Mouse (Mus musculus): Measurements from ENCODE around the gene Neurl3. TPM values are rescaled to one million over a fixed set of nuclear protein-coding genes. Genes with fewer than 3 reads are reported as not detected.

Neurl3 gene
- total and polyA plus RNA-seq, 2 experiments from 2014 or later: 0.66 to 2.3 TPM

DNA sequence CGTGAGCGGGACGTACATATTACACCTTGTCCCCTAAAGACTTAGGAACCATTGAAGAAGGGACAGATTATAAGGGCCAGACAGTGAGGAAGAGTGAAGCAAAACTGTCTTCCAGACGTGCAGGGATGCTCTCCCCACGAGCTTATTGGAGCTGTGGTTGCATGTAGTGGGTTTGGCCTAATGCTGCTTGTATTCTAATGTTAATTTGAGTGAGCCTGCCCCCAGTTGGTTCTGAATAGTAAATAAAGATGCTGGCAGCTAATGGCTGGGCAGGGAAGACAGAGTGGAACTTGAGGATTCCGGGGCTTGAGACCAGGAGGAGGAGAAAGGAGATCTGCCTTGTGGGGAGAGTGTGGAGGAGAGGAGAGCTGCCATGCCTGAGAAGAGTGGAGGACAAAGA is 27.8 kb downstream of the Neurl3 start:
- Histone ChIP-seq H3K9ac (replicated peaks; ENCODE audit: low read length, poor library complexity, severe bottlenecking) (no peak overlapping the region), H3K27me3 (ENCODE audit: insufficient read depth, low read length) (no peaks in the 10 kb centered on the region), H3K27ac (ENCODE audit: low read depth, low read length) (no peak overlapping the region), H3K36me3 (ENCODE audit: insufficient read depth, low read length) (no peaks in the 10 kb centered on the region), H3K4me2 (ENCODE audit: low read depth, low read length, poor library complexity, severe bottlenecking) (no peak overlapping the region), H3K4me1 (ENCODE audit: insufficient read depth, low read length) (peaks cover 5% of the 10 kb centered on the region; the same call in 1 of the 2 replicates), H3K9me3 (ENCODE audit: low read length) (no peaks in the 10 kb centered on the region), H3K4me3 (ENCODE audit: low read depth, low read length) (no peak overlapping the region)
- ATAC-seq (ENCODE audit: low FRiP score) (no peak), DNase-seq (ENCODE audit: low spot score) (no peak)
- no peak for TF ChIP-seq CTCF (IDR thresholded peaks at IDR 0.05)
- 48% methylated on average over 6 of the region's 6 CpGs for WGBS

GRCm38 (mm10) chr1:36244828-36245215 is 29.7 kb downstream of the Neurl3 start:
- Histone ChIP-seq H3K4me1 (ENCODE audit: insufficient read depth, low read length) (peaks cover 5% of the 10 kb centered on the region; the same call in 1 of the 2 replicates), H3K27me3 (ENCODE audit: insufficient read depth, low read length) (no peaks in the 10 kb centered on the region), H3K36me3 (ENCODE audit: insufficient read depth, low read length) (no peaks in the 10 kb centered on the region), H3K4me2 (ENCODE audit: low read depth, low read length, poor library complexity, severe bottlenecking) (peak overlapping the region; percentile 73; the same call in 1 of the 2 replicates), H3K27ac (ENCODE audit: low read depth, low read length) (no peak overlapping the region), H3K9ac (replicated peaks; ENCODE audit: low read length, poor library complexity, severe bottlenecking) (no peak overlapping the region), H3K9me3 (ENCODE audit: low read length) (no peaks in the 10 kb centered on the region), H3K4me3 (ENCODE audit: low read depth, low read length) (peak overlapping the region; percentile 91; the same call in 1 of the 2 replicates)
- no peak for TF ChIP-seq CTCF (IDR thresholded peaks at IDR 0.05)
- DNase-seq (ENCODE audit: low spot score) (no peak), ATAC-seq (ENCODE audit: low FRiP score) (no peak)
- 86% methylated on average over 4 of the region's 4 CpGs for WGBS

DNA sequence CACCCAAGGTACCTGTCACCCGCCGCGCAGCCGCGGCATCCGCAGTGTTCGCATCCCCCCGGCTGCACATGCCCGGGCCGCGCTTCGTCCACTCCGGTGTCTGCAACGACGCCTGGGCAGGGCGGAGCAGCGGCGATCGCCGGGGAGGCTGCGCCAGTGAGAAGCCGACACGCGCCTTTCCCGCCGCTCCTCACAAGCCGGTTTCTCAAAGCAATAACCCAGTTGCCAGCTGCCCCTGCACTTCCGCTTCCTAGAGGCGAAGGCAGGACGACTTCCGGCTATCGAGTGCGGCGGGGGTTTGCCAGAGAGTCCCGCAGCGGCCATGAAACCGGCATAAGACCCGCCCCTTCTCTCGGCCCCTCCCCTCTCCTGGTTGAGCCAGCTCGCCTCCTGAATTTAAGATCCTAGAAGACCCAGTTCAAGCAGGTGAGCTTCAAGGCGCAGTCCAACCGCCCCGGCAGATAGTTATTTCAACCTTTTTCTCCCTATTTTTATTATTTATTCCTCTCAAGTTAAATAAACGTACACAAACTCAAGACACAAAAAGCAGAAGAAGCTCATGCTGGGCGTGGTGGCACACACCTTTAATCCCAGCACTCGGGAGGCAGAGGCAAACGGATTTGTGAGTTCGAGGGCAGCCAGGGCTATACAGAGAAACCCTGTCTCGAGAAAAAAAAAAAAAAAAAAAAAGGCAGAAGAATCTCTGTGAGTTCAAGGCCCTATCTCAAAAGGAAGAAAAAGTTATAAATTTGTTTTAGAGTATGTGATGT is 30.2 kb downstream of the Neurl3 start, which contains the start of gene Uggt1:
TSS of gene Uggt1 (minus strand) at position 663 of the 770 bp plus-strand sequence.
- ATAC-seq (ENCODE audit: low FRiP score): peak; percentile 95
- Histone ChIP-seq H3K27ac (ENCODE audit: low read depth, low read length) (peak within 1 kb of the TSS; percentile 80), H3K36me3 (ENCODE audit: insufficient read depth, low read length) (no peaks in the 10 kb centered on the region), H3K4me2 (ENCODE audit: low read depth, low read length, poor library complexity, severe bottlenecking) (peak within 1 kb of the TSS; percentile 73), H3K9me3 (ENCODE audit: low read length) (no peaks in the 10 kb centered on the region), H3K27me3 (ENCODE audit: insufficient read depth, low read length) (no peaks in the 10 kb centered on the region), H3K4me3 (ENCODE audit: low read depth, low read length) (peak within 1 kb of the TSS; percentile 91), H3K9ac (replicated peaks; ENCODE audit: low read length, poor library complexity, severe bottlenecking) (peak within 1 kb of the TSS; percentile 86), H3K4me1 (ENCODE audit: insufficient read depth, low read length) (peaks cover 5% of the 10 kb centered on the region; the same call in 1 of the 2 replicates)
- peak; percentile 30 for TF ChIP-seq CTCF (IDR thresholded peaks at IDR 0.05)
- WGBS: 2% methylated on average over 47 of the region's 49 CpGs
- peak; percentile 97 for DNase-seq (ENCODE audit: low spot score)

- no peaks in the 10 kb centered on the region for H3K36me3 ChIP-seq (ENCODE audit: insufficient read depth, low read length)
- TF ChIP-seq CTCF (IDR thresholded peaks at IDR 0.05): no peak
- H3K4me3 ChIP-seq (ENCODE audit: low read depth, low read length): peak overlapping the region; percentile 91
- H3K4me2 ChIP-seq (ENCODE audit: low read depth, low read length, poor library complexity, severe bottlenecking): peak overlapping the region; percentile 73
- H3K9ac ChIP-seq (replicated peaks; ENCODE audit: low read length, poor library complexity, severe bottlenecking): peak overlapping the region; percentile 86
- WGBS: 3% methylated on average over 21 of the region's 21 CpGs
- H3K27me3 ChIP-seq (ENCODE audit: insufficient read depth, low read length): no peaks in the 10 kb centered on the region
- H3K4me1 ChIP-seq (ENCODE audit: insufficient read depth, low read length): peaks cover 5% of the 10 kb centered on the region; the same call in 1 of the 2 replicates
- DNase-seq (ENCODE audit: low spot score) (no peak), ATAC-seq (ENCODE audit: low FRiP score) (no peak; the same call in 1 of the 2 replicates)
- H3K9me3 ChIP-seq (ENCODE audit: low read length): no peaks in the 10 kb centered on the region
- H3K27ac ChIP-seq (ENCODE audit: low read depth, low read length): peak overlapping the region; percentile 80
Observed at GRCm38 (mm10) chr1:36243447-36244057, 30.9 kb downstream of the Neurl3 start.

DNA sequence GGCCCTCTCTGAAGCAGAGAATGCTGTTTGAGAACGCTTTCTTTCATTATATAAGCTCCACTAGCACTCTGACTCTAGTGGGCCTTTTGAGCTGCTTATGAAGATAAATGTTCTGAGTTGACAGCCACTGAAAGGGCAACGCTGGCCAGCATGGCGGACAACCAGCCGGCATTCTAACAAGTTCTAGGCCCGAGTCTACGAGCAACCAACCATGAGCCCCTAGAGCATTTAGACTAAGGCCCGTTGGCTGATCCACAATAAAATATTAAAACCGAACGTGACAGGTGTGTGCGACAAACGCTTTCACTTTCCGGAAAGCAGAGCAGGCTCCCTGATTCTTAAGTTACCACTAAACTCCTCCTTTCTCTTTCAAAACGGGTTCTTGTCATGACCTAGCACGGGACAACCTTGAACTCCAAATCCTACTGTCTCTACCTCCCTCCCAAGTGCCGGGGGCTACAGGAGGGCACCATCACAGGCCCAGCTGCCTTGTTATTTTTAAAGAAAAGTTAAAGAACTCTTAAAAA is 32.5 kb downstream of the Neurl3 start:
- Histone ChIP-seq H3K27ac (ENCODE audit: low read depth, low read length) (no peak overlapping the region), H3K4me3 (ENCODE audit: low read depth, low read length) (no peak overlapping the region), H3K9ac (replicated peaks; ENCODE audit: low read length, poor library complexity, severe bottlenecking) (no peak overlapping the region), H3K27me3 (ENCODE audit: insufficient read depth, low read length) (no peaks in the 10 kb centered on the region), H3K4me1 (ENCODE audit: insufficient read depth, low read length) (peaks cover 5% of the 10 kb centered on the region; the same call in 1 of the 2 replicates), H3K36me3 (ENCODE audit: insufficient read depth, low read length) (no peaks in the 10 kb centered on the region), H3K9me3 (ENCODE audit: low read length) (no peaks in the 10 kb centered on the region), H3K4me2 (ENCODE audit: low read depth, low read length, poor library complexity, severe bottlenecking) (no peak overlapping the region)
- no peak for TF ChIP-seq CTCF (IDR thresholded peaks at IDR 0.05)
- DNase-seq (ENCODE audit: low spot score) (no peak), ATAC-seq (ENCODE audit: low FRiP score) (no peak)
- WGBS: 87% methylated on average over 15 of the region's 15 CpGs

Measured in midbrain, postnatal 0 days (tissue).